Mouse (Mus musculus) CD4-positive, CD25-positive, alpha-beta regulatory T cell, adult 4 months (primary cell): ENCODE results near the gene Nodal. TPM values are rescaled to one million over a fixed set of nuclear protein-coding genes. Genes with fewer than 3 reads are reported as not detected.

Experiments used
- ATAC-seq: one replicate; pipeline ENCODE4 v1.8.0; 2017
- polyA plus RNA-seq, 2 experiments: library from polyadenylated mRNA; unstranded; fragments of 100-300 nt; shearing (Covaris generic); gene quantifications; one replicate each; pipeline ENCODE4 v1.2.1; 2017

The Nodal gene
- polyA plus RNA-seq, 2 experiments from 2014 or later: not detected

DNA sequence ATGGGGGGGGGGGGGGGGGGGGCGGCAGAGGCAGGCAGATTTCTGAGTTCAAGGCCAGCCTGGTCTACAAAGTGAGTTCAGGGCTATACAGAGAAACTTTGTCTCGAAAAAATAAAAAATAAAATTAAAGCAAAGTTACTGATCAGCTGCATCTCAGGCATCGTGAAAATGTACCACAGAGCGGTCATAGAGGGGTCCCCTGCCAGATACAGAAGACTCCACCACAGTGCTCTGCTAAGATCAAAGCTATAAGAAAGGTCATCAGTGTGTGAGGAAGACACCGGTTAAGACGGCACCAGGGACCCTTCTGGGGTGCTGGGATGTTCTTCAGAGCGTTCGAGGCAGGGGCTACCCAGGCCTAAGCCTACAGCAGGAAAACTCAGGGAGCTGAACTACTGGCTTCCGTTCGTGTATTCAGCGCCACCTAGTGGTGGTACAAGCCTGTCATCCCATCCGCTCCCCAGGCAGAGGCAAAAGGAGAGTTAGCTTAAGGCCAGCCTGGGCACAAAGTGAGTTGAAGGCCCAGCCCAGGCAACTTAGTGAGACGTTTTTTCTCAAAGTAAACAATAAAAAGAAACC, 18.5 kb upstream of the Nodal start:
- ATAC-seq: peak; percentile 81

DNA sequence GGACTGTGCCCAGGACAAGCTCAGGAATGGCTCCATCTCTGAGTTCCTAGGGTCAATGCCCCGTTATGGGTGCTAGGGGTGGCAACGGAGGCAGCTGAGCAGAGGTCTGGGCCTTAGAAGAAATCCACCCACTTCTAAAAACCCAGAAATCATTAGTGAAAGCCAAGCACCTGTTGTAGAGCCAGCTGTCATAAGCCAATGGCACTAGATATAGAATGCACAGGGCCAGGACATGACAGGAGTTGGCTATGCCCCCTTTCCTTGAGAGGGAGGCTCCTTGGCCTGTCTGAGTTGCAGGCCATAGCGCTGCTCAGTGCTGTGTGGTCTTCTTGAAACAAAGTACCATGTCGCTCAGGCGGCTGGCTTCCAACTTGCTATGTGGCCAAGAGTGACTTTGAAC, 17.4 kb upstream of the Nodal start:
- ATAC-seq: no peak

DNA sequence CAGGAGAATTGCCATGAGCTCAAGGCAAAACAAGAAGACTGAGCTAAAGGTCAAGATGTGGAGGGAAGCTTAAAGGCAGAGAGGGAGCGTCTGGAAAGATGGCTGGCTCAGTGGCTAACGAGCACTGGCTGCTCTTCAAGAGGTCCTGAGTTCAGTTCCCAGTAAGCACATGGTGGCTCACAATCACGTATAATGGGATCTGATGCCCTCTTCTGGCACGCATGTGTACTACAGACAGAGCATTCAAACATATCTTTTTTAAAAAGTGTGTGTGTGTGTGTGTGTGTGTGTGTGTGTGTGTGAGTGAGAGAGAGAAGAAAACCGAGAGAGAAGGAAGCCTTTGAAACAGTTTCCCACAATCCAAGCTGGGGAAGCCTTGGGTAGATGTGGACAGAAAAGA, 15.3 kb upstream of the Nodal start:
- ATAC-seq: no peak

DNA sequence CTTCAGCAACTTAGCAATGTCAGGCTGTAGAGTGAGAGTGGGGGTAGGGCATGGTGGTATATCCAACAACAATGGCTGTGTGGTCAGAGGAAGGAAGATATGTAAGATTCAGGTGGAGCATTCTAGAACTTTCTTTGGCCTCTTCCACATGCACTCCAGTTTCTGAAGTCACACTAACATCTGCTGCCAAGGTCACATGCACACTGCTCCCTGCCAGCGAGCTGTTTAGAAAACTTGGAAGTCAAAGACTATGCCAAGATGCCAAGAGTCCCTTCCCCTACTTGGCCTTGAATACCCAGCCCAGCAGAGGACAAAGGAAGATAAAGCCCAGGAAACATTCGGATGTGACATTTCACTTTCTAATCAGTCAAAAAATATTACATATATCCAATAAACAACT, 14.9 kb upstream of the Nodal start:
- ATAC-seq: no peak

DNA sequence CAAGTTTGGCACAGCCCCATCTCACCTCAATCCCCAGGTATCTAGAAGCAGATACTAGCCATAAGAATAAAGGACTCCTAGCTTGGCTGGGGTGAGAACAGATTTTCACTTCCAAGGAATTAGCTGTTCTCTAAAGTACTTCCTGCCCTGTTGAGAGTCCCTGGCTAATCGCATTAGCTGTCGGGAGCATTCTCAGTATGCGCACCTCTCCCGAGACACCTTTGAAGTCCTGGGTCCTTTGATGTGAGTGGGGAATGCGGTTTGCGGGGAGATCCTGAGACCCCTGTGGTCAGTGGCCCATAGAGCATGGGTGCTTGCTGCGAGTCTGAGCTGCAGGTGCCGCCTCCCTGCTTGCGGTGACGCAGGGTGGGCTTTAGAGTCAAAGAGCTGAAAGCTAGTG, 11.8 kb upstream of the Nodal start:
- ATAC-seq: no peak

DNA sequence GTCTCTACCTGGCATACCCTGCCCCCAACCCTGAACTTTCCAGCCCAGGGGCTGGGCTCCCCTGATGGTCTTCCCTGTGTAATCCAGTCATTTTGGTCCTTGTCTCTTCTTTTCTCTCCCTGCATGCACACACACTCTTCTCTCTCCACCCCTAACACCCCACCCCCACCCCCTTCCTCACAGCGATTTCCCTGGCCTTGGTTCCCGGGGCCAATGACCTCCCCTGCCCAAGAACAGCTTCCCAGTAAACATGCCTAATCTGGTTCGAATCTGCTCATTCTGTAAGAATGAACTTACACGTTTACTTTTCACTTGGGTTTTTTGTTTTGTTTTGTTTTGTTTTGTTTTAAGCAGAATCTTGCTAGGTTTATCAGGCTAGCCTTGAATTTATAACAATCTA, 8.0 kb upstream of the Nodal start:
- no peak for ATAC-seq

DNA sequence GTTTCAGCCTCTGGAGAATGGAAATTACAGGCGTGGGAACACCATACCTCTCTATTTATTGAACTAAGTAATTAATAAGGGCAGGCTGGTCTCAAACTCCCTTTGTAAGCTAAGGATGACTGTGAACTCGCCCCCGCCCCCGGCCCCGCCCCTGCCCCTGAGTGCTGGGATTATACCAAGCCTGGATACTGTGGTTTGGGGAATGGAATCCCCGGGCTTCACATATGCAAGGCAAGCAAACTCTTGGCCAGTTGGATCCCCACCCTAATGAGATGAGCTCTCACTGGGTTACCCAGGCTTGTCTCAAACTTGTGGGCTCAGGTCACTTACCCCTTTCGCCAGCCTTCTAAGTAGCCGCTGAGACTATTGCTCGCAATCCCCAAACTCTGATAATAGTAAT, 7.6 kb upstream of the Nodal start:
- no peak for ATAC-seq

DNA sequence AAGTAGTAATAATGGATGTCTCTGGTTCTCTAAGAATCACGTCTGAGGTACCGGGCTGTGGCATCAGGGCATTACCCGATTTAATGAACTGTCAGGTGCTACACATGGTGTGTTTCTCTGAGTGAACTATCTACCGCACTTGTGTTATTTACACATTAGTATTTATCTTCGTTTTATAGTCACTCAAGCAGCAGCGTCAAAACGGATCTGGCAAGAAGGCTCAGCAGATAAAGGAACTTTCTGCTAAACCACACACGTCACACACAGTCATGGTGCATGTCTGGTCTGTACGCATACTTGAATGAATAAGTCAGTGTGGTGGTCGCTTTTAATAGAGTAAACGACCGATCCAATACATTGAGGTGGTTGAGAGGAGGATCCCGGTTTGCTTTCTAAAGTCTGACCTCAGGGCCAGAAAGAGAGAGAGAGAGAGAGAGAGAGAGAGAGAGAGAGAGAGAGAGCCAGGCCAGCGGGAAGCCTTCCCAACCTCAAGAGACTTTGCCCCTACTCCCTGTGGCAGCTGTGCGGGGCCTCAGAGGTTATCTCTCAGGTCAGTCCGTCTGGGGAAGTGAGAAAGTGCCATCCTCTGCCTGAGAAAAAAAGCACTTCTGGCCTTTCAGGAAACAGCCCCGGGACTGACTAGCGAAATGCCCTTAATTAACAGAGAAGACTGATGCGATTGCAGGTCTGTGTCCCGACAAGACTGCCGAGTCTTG, 4.7 kb upstream of the Nodal start:
- ATAC-seq: no peak

DNA sequence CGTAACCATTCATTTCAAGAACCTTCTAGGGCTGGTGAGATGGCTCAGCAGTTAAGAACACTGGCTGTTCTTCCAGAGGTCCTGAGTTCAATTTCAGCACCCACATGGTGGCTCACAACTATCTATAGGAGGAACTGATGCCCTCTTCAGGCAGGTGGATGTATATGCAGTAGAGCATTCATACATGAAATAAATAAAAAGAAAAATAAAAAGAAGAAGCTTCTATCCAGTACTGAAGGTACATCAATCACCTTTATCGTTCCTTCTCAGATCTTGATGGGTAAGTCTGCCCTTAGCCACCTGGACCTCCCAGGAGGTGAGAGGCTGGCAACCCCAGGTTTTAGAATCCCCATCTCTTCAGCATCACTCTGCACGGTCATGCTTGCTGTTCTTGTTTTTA, 2.5 kb upstream of the Nodal start:
- no peak for ATAC-seq

DNA sequence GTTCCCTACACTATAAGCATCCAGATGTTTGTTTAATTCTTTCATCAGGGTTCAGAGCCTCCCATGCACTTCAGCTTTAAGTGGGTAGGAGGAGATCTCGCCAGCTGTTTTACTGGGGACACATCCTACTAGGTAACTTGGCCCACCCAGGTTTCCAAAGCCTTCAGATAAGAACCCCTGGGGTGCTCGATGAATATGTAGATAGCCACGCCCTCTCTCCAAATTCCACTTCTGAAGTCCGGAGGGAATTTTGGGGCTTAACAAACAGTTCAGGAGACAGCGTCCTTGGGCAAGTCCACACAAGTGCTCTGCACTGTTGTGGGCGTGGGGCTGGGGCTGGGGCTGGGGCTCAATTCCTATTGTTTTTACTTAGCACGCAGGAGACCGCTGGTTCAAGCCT, 1.9 kb upstream of the Nodal start:
- no peak for ATAC-seq

DNA sequence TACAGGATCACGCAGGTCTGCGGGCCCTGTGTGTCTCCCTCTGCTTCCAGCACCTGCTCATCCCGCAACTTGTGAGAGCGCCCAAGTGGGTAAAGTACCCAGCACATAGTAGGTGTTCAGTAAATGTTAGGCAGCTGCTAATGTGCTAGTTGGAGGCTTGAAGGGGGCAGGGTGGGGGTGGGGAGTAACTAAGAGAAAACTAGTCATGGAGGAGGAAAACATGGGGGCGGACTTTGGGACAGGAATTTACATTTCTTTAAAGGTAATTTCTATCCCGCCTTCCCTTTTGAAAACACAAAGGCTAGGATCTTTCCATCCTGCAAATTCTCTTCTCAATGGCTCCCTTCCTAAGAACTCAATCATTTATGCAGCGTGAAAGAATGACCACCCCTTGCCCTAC, 1.2 kb upstream of the Nodal start:
- no peak for ATAC-seq

DNA sequence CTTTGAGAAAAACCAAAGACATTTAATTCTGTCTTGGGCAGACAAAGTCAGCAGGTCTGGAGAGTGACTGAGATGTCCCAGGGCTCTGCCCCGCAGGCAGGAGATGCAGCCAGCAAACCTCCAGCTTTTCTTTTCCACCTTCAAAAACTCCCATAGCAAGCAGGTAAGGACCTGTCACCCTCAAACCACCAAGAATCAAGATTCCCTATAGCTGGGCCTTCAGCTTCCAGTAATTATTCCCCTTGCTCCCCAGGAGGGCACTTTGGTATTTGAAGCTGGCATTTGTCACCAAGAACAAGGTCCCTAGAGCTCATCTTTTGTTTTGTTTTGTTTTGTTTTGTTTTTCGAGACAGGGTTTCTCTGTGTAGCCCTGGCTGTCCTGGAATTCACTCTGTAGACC, 726 bp upstream of the Nodal start:
- ATAC-seq: no peak

DNA sequence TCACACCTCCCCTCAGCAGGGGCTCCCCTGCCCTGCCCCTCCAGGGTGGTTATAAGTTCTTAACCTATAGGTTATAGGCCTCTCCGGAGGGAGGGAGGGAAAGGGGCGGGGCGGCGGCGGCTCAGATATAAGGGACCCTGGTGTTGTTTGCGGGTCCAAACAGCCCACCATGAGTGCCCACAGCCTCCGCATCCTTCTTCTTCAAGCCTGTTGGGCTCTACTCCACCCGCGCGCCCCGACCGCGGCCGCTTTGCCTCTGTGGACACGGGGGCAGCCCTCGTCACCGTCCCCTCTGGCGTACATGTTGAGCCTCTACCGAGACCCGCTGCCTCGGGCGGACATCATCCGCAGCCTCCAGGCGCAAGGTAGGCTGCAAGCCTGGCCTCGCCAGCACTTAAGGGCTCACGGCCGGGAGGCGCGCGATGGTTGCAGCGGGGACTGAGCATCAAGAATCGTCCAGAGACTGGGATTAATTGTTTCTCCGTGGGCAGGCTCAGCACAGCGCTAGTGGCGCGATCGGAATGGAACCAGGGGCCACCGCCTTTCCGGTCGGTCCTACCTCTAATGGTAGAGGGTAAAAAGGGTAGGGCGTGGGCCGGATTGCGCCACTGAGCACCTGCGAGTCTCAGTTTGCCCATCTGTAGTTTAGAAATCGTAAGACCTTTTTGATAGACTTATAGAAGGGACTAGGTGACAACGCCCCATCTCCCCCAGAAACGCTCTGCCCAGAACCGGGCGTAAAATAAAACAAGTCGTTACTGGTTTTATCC, 544 bp downstream of the Nodal start:
- no peak for ATAC-seq

DNA sequence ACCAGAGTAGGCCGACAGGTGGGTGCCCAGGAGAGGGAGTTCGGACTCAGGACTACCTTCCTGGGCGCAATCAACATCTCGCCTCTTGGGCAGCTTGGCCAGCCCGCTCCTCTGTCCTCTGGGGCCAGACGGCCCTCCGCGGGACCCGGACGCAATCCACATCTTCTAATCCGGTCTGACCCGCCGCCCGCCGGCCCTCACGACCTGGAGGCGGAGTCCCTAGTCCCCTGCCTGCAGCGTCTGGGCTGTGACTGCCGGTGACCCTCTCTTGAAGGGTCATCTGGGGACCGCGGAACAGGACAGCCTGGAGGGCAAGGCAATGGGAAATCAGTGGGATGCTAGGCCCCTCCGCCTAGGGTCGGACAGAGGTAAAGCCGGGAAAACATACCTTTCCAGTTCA, 1.4 kb downstream of the Nodal start:
- ATAC-seq: no peak

DNA sequence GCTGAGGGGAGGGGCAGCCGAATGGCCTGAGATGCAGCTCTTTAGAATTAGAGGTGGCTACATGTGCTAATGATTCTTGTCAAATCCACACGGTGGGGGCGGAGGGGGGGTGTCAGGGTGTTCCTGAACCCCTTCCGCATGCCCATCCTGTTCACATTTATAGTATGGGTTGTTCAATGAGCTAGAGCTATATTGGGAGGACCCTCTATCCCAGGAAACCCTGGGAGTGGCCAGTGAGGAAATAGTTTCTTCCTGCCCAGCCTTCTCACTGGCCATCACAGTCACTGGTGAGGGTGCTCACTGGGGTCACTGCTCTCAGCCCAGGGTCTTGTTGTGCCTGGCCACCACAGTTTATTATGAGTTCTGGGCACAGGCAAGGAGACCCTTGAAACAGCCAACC, 2.2 kb downstream of the Nodal start:
- ATAC-seq: no peak

DNA sequence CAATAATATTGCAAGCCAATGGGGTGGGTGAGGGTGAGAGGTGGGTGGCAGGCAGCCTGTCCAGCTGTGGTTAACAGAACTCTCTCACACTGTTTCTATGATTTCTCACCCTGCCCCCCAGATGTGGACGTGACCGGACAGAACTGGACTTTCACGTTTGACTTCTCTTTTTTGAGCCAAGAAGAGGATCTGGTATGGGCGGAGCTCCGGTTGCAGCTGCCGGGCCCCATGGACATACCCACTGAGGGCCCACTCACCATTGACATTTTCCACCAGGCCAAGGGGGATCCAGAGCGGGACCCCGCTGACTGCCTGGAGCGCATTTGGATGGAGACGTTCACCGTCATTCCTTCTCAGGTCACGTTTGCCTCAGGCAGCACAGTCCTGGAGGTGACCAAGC, 5.1 kb downstream of the Nodal start:
- no peak for ATAC-seq

DNA sequence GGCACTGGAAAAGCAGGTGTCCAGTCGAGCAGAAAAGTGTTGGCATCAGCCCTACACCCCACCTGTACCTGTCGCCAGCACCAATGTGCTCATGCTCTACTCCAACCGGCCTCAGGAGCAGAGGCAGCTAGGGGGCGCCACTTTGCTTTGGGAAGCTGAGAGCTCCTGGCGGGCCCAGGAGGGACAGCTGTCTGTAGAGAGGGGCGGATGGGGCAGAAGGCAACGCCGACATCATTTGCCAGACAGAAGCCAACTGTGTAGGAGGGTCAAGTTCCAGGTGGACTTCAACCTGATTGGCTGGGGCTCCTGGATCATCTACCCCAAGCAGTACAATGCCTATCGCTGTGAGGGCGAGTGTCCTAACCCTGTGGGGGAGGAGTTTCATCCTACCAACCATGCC, 5.5 kb downstream of the Nodal start:
- ATAC-seq: no peak

DNA sequence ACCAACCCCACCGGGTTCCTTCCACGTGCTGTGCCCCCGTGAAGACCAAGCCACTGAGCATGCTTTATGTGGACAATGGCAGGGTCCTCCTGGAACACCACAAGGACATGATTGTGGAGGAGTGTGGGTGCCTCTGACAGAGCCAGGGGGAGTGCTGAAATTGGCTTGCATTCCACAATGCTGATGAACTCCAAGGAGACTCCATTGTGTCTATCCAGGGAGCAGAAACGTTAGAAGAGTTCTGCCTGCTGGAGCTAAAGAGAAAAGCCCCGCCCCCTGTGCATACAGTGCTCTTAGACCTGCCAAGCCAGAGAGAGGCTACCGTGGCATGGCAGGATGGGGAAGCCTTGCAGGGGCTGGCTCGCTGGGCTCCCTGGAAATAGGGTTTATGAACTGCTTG, 6.7 kb downstream of the Nodal start:
- no peak for ATAC-seq

DNA sequence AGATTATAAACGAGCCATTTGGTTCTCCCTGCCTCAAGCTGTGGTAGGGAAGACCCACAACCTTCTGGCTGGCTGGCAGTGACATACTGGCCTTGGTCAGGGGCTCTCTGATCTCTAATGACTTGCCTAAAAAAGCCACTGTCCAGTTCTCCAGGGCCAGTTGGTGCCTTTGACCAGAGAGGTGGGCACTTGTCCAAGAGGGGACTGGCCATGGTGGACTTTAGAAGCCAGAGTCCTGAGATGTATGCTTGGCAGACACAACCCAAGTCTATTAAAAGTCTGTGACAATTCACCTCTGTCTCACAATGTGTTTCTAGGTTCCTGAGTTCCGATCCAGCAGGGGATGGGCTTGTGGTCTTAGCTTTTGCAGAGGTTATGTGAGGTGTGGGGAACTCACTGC, 7.3 kb downstream of the Nodal start:
- no peak for ATAC-seq

DNA sequence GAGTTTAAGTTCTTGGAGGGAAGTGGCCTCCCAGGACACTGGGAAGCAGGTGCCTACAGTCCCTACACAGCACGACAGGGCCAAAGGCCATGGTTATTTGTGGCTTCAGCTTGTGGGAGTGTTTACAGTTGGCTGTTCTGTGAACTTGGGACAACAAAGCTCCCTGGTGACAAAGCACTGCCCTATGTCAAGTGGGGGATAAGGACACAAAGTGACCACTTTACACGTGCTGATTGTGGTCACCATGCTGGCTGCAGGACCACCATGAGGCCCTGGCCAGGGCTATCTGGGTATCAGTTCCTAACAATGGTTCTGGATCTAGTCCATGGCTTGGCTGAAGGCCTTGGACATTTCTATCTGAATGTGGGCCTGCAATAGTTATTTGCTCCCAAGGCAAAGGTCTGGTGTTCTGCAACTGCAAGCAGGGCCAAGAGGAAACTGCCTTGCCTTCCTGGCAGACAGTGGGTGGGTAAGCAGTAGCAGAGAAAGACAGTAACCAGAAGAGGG, 8.5 kb downstream of the Nodal start:
- ATAC-seq: no peak

DNA sequence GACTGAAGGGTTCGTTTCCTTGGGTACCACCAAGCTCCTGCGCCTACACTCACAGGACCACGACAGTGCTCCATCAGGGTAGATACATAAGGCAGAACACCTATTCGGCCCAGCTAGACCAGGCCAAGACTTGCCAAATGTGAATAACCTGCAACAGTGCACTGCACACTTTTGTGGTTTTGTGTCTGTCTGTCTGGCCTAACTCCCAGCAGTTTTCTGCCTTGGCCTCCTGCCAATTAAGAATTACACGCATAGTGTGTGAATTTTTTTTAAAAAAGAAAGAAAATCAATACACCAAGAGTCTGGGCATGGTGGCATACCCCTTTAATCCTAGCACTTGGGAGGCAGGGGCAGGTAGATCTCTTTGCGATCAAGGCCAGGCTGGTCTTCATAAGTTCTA, 10.2 kb downstream of the Nodal start:
- no peak for ATAC-seq

DNA sequence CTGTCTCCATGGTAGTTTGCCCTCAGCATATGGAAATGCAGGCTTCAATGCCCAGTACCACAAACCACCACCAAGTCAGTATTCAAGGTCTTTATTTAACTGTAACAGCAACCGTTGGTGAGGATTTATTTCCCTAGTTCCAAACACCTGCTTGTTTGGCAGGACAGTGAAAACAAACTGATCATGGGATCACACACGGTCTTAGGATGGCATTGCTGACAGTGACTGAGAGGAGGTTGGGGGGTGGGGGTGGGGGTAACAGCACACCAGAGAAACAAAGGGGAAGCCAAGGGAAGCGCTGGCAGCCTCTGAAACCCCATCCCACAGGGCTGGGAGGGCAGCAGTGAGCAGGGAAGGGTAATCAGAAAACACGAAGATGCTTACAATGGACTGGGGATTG, 10.6 kb downstream of the Nodal start:
- no peak for ATAC-seq

DNA sequence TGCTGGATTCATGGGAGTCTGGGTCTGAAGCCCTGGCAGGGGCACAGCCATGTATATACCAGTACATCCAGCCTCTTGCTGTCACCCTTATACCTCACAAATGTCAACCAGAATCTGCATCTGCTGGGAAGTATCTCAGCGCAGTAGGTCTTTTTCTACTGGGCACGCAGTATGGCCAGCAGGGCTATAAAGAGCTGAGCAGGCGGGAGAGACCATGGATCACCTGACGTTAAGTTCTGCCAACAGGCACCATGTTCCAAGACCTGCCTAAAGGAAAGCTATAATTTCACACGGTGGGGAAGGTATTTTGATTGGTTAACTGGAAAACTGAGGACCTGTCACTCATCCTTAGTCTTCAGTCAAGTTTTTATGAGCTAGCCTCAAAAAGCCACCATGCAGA, 11.3 kb downstream of the Nodal start:
- ATAC-seq: no peak

DNA sequence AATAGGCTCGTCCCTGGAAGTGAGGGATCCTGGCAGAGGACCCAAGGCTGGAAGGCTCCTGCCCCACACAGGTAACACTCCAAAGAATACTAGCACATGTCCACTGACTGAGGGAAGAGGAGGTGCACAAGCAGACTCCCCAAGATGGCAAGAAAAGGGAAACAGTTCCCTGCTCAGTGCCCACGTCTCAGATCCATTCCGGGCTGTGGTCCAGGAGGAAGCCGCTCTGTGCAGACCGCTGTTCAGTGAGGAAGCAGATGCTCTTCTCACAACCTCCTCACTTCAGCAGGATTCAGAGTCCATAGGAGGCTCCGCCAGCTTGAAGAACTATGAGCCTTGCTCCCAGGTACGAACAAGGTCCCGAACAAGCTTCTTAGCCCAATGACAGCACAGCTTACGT, 13.6 kb downstream of the Nodal start:
- no peak for ATAC-seq
